Mouse (Mus musculus): ENCODE data around the gene Ngef.

Ngef gene

GRCm38 (mm10) chr1:87565760-87566159, 7.9 kb downstream of the Ngef start:
- DNase-seq (ENCODE audit: low spot score) = no peak

GRCm38 (mm10) chr1:87562967-87563366, 10.7 kb downstream of the Ngef start:
- DNase-seq (ENCODE audit: low spot score) = no peak

- no peak for DNase-seq (ENCODE audit: low spot score)
Observed at GRCm38 (mm10) chr1:87553586-87553985, 20.1 kb downstream of the Ngef start.

GRCm38 (mm10) chr1:87551008-87551407, 22.7 kb downstream of the Ngef start:
- DNase-seq (ENCODE audit: low spot score) = no peak

DNA sequence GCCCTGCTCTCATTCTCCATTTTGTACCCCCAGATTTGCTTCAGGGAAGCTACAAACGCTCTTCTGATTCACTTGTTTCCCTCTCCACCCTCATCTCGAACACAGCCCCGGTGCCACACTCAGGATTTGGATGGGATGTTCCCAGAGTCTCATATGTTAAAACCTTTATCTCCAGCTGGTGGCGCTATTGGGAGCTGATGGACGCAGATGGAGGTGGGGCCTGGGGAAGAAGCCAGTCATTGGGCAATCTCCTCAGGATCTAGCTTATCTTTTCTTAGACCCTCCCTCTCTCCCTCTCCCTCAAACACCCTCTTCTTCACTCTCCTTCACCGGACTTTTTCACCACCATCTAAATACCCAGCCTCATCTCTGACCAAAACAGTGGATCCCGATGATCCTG, 32.1 kb downstream of the Ngef start:
- no peak for DNase-seq (ENCODE audit: low spot score)

- DNase-seq (ENCODE audit: low spot score) = no peak
Observed at GRCm38 (mm10) chr1:87537008-87537407, 36.7 kb downstream of the Ngef start.

- DNase-seq (ENCODE audit: low spot score) = no peak
Observed at GRCm38 (mm10) chr1:87534118-87534517, 39.6 kb downstream of the Ngef start.

DNA sequence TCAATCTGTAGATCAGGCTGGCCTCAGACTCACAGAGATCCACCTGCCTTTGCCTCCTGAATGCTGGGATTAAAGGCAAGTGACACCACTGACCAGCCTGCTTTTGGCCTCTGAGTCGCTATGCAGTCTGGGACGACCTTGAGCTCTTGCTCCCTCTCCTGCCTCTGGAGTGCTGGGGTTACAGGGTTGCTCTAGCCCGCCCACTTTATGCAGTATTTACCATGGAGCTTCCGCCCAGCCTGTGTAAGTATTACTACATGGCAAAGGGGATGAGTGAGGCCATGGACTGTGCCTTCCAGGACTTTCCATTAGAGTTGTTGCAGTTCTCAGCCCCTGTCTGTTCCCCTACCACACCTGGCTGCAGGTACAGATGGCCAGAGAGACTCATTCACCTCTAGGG, 41.3 kb downstream of the Ngef start:
- DNase-seq (ENCODE audit: low spot score) = no peak

DNA sequence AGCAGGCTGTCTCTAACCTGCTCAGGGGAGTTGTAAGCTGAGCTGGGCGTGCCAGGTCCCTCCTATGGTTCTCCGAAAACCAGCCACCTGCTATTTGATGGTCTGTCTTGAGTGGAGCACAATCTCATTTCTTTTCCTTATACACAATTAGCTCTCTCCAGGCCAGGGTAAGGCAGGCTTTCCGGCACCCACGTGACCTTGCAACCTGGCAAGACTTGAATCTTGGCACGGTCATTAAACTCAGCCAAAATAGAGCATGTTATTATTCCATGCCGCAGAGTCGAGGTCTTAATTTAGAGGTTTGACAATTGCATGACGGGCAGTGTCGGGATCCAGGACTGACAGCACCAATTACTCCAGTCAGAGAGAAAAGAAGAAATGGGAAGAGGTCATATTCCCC, 46.5 kb downstream of the Ngef start:
- no peak for DNase-seq (ENCODE audit: low spot score)

GRCm38 (mm10) chr1:87525041-87525440, 48.6 kb downstream of the Ngef start:
- no peak for DNase-seq (ENCODE audit: low spot score)

DNA sequence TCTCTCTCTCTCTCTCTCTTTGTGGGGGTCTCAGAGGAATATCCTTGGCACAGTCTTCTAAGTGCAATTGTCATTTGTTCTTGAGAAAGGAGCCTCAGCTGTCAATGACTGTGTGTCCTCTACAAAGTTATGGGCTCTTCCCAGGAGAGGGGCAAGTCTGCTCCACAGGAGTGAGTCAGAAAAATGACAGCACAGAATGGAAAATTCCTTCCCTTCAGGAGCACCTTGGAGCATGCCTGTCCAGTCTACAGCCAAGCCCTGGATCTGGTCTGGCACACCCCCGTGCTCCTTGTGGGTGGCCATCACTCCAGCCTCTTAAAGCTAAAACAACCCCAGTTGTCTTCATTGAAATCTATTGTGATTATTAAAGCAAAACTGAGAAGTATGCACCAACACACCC, 52.1 kb downstream of the Ngef start:
- DNase-seq (ENCODE audit: low spot score) = no peak

- DNase-seq (ENCODE audit: low spot score) = no peak
Observed at GRCm38 (mm10) chr1:87520467-87520866, 53.2 kb downstream of the Ngef start.

DNA sequence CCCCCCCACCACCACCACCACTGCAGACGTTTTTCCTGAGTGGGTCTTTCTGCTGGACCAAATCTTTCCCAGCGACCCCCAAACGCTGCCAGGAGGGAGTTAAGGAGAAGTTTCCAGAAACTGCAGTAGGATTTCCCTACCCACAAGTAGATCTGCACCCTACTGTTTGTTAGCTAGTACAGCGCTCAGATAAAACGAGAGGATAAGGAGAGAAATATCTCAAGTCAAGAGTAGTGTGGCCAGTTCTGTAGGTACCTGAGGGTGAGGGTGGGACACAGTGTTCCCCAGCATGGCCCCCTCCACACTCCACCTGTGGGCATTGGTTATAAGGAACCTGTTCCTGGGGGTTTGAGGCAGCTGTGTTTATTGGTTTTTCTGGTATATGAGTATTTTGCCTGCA, 62.8 kb downstream of the Ngef start:
- no peak for DNase-seq (ENCODE audit: low spot score)

DNA sequence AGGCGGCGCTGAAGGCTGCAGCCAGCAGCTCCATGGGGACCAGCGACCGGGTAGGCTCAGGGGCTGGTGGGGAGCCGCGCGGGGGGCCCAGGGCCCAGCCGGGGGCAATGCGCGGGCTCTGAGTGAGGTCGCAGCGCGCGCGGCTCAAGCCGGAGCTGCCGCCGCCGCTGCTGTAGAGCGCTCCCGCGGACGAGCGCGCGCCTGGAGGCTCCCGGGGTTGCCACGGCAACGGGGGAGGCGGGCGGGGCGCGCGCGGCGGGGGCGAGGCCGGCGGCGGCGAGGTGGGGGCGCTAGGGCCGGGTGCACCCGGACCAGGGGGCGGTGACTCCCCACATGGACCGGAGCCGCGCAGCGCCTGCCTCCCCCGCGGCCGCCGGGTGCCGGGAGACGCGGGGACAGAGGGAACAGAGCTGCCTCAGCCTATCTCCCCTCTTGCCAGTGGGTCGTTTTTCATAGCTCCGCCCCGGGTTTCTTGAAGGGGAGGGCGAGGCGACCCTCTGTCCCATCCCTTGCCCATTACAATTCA, 63.4 kb downstream of the Ngef start:
- no peak for DNase-seq (ENCODE audit: low spot score)

DNA sequence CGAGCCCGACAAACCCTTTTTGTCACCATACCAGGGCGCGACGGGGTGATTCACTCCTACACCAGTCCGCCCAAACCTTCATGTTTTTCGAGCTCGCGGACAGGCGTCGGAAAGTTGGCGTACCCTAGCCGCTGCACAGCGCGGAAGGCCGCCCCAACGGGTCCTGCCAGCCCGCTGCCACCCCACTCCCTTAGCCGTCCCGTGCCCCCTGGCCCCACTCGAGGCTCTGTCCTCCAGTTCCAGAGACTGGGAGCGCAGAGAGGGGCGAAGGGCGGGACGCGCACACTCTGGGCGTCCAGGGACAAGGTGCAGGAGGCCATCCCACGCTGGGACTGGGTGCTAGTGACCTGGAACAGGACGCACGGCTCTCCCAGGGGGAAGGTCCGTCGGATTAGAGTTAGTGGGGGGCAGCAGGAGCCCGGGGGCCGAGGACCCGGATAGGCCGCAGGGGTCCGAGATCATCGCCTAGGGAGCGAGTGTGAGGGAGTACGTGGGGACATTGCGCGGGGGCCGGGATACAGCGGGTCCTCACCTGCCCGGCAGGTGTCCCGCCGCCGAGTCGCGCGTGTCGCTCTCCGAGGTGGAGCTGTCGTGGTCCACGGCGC, 64.0 kb downstream of the Ngef start, which contains the start of gene Neu2:
Neu2 (plus strand) TSS at position 329 of the 605 bp plus-strand sequence.
- DNase-seq (ENCODE audit: low spot score) = no peak

DNA sequence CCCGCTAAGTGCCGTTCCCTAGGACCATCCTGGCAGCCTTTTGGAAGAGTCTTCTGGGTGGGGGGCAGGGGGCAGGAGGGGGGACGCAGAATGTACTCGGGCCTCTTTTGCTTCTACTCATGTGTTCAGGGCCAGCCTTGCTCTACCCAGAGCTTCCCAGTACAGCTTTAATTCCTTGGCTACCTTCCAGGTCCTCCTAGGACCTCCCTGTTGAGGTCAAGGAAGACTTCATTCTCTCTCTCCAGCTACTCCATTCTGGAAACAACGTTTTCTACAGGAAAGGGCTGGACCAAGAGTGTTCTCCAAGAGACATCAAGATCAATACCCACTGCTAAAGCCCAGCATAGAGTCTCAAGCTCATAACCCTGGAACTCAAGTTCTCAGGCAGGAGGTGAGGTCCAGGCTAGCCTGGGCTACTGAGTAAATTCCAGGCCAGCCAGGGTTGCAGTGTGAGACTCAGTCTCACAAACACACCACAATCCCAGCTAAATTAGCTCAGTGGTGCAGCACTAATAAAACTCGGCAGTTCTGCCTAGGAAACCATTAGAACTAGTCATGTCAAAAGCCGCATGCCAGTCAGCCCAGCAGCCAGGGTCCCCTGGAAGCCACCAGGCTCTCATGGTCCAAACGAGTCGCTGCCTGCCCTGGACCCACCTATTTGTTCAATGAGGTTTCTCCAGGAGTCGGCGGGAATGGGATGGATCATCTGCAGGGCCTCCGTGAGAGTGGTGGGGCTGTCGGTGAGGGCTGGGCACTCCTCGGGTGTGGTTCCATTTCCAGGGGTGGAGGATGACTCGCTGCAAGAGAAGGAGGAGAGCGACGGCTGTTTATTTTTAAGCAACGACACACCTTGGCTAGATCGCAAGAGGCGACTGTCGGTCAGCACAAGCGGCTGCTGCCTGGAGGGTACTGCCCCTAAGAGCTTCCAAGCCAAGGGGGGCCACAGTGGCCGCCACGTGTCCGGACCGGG, 64.8 kb downstream of the Ngef start:
- DNase-seq (ENCODE audit: low spot score) = no peak

GRCm38 (mm10) chr1:87507857-87508256, 65.8 kb downstream of the Ngef start:
- DNase-seq (ENCODE audit: low spot score) = no peak

DNA sequence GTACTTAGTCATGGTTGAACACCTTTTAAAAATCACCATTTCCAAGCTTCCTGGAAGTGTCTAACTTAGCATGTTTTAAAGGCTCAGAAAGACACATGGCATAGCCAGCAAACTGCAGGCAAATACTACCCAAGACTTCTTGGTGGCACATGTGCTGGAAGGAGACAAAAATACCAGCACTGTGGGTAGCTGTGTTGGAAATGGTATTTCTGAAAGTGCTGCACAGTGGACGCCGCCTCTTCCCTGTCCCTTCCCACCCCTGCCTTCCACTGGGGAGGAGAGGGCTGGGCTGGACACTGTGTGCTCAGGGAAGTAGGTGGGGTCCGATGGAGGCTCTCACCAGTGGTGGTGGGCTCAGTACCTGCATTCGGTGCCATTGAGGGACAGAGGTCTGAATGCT, 68.1 kb downstream of the Ngef start:
- no peak for DNase-seq (ENCODE audit: low spot score)

DNA sequence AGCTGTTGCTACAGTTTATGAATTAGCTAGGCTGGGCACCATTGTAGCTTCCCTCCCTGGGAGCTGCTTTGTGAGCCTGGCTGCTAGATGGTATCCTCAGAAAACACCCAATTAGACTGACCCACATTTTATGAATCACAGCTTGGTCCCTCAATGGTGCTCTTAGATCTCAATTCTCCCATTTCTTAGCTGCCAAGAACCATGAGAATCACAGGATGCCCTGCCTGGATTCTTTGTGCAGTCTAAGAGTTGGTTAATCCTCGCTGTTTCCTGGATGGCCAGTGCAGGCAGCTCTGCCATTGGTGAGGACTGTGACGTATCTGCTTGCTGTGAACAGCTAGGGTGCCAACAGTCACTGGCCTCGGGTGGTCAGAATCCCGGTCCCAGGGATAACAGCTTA, 80.1 kb downstream of the Ngef start:
- no peak for DNase-seq (ENCODE audit: low spot score)

DNA sequence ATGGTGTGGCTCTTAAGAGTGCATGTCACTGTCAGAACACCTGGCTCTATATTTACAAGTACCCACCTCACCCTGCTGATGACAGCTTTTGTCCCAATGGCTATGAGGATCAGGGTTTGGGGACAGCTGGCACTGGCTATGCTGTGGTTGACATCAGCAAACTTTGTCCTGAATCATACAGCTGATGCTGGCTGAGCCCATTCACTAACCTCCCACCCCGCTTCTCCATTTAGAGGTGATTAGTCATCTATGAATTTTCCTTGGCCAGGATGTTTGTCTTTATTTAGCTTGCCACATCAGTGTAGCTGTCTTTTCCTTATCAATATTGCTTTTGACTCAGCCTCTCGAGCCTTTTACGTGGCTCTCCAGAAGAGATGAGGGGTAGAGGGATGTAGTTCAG, 81.4 kb downstream of the Ngef start:
- no peak for DNase-seq (ENCODE audit: low spot score)

GRCm38 (mm10) chr1:87486386-87486785, 87.3 kb downstream of the Ngef start:
- DNase-seq (ENCODE audit: low spot score) = no peak

DNA sequence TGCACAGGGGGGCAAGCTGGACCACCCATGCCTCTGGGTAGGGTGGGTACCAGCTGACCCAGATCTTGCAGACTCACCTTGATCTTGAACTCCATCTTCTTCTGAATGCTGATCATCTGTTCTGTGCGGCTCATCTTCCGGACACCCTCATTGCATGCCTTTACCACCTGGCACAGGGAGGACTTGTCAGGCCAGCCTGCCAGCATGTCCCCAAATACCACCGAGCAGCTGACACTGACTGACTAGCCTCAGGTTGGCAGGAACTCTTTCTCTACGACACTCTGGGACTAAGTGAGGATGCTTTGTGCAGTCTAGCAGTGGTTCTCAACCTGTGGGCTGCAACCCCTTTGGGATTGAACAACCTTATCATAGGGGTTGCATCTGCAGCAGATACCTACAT, 91.1 kb downstream of the Ngef start:
- DNase-seq (ENCODE audit: low spot score) = no peak
